Mouse (Mus musculus) v-Abl transformed pro-B cells (cell line): ENCODE results near the gene Ezh1.
"Not testable (repeated sequence)": the region's sequence is repeated elsewhere in the genome, so short reads cannot be mapped to it uniquely, and the experiment has no call there.

ENCODE experiments used
- in situ Hi-C, 2 experiments: fragments of 400-800 bp; cut with MboI; formaldehyde crosslinking; loops; one replicate each; pipeline ENCODE4 v1.15.1; 2025; ENCODE audit not compliant: unreplicated experiment in 2 of 2

The Ezh1 gene

DNA sequence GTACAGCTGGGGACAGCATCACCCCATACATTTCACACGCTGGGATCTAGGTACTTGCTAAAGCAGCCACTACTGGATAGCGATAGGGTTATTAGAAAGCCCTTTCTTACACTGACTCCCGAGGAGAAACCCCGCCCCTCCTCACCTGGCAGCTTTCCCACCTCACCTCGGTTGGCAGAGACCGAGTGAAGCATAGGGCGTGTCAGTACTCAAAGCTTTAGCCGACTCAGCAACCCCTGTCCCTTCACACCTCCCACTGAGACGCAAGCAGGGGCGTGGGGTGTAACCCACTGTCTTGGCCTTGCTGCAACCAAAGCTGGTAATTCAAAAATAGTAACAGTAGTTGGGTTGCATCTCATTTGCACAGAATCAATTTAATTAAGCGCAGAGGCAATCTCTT lies 53.2 kb downstream of the Ezh1 start:
- in situ Hi-C loops: loop anchor here (5.0 kb wide), 2 partner anchors 41 to 91 kb away; partner anchors contain the start of gene Coasy (in 1 of the 2)

DNA sequence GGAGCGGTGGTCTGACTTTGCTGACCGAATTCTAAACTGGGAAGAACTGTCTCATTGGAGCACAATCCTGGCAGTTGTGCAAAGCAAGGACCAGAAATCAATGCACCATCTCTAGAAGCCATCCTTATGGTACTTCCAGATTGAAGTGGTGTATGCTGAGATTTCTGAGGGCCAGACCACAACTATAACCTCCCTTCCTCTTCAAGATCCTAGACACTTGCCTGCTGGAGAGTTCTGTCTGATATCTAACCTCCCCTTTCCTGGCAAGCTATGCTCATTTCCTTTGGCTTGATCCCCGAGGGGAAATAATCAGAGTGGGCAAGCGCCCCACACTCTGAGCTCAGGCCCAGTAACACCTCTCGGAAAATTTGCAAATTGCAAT lies 53.8 kb downstream of the Ezh1 start:
- in situ Hi-C loops: loop anchor here (5.0 kb wide), 2 partner anchors 40 to 90 kb away; partner anchors contain the start of gene Coasy (in 1 of the 2)

GRCm38 (mm10) chr11:101171721-101172433 lies 54.4 kb downstream of the Ezh1 start:
- in situ Hi-C loops: loop anchor here (5.0 kb wide), 2 partner anchors 40 to 90 kb away; partner anchors contain the start of gene Coasy (in 1 of the 2)

DNA sequence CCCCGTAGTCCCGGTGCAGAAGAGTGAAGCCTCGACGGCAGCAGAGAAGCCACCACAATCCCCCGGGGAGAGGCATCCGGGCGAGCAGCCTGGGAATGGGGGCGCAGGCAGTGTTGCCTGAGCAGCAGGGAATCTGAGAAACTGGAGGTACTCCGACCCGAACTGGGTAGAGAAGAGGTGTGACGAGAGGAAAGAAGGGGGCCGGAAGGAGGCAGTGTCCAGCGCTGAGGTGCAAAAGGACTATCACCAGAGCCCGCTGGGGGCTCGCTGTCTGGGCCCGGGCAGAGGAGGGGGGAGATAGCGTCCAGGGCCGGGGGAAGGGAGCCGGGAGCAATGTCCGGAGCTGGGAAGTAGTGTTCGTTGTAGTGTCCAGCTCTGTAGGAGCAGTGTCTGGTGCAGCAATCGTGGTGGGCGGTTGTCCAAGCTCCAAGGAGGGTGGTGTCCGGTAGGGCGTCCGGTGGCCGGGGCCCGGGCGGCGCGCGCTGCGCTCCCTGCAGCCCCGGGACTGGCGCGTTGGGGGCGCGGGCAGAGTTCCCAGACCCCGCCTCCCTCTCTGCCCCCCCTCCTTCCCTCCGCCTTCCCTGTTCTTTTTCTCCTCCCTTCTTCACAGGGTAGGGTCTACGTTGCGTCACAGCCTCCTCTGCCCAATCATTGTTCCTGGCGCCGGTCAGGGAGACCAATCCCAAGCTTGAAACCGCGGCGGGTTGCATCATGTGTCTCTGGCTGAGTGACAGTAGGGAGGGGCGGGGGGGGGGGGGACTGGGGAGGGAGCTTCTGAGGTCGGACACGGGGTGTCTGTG lies 55.3 kb downstream of the Ezh1 start, which contains the start of gene Plekhh3:
Gene Plekhh3 (minus strand): TSS at position 541 of the 800 bp plus-strand sequence.
- in situ Hi-C loops: loop anchor here (5.0 kb wide), 2 partner anchors 39 to 89 kb away; partner anchors contain the start of gene Coasy (in 1 of the 2)

GRCm38 (mm10) chr11:101170354-101170810 lies 55.9 kb downstream of the Ezh1 start, which contains the start of gene Cntnap1:
Gene Cntnap1 (plus strand): TSS chr11:101170523.
- in situ Hi-C loops: loop anchor here (5.0 kb wide), 2 partner anchors 38 to 88 kb away; partner anchors contain the start of gene Coasy (in 1 of the 2)

DNA sequence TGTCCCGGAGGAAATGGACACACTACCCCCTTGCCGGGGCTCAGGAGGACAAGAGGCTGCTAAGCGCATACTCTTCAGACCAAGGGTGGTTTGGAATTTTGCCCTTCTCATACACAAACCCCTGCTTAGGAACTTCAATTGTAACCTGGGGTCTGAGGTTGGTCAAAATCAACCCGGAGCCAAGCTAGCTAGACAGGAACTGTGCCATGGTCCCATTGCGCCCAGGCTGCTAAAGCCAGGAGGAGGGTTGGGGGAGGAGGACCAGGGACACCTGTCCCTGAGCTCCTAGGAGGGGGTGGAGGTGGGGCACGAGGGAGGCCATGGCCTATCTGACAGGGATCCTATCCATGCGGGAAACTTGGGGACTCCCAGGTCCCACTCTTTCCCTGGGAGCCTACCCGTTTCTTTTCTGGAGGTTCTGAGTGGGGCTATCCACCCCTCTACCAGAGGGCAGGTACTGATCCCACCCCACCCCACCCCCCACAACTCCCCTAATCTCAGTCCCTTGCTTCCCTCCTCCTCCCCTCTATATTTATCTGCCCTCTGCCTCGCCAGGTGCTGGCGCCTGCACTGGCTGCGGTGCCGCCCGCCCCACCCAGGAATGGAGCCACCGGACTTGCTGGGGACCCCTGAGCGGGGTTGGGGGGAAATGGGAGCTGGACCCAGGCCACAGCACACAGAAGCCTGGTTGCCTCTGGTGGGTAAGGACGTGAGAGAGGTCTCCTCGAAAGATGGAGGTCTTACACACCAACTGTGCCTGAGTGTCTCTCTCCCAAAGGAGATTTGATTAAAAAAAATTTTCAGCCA lies 56.8 kb downstream of the Ezh1 start:
- in situ Hi-C loops: loop anchor here (5.0 kb wide), 2 partner anchors 37 to 87 kb away; partner anchors contain the start of gene Coasy (in 1 of the 2)

- in situ Hi-C loops: no loop called here
These were observed 57.8 kb downstream of the Ezh1 start for GRCm38 (mm10) chr11:101168301-101168980.

GRCm38 (mm10) chr11:101167963-101168300 lies 58.3 kb downstream of the Ezh1 start:
- in situ Hi-C loops: no loop called here

DNA sequence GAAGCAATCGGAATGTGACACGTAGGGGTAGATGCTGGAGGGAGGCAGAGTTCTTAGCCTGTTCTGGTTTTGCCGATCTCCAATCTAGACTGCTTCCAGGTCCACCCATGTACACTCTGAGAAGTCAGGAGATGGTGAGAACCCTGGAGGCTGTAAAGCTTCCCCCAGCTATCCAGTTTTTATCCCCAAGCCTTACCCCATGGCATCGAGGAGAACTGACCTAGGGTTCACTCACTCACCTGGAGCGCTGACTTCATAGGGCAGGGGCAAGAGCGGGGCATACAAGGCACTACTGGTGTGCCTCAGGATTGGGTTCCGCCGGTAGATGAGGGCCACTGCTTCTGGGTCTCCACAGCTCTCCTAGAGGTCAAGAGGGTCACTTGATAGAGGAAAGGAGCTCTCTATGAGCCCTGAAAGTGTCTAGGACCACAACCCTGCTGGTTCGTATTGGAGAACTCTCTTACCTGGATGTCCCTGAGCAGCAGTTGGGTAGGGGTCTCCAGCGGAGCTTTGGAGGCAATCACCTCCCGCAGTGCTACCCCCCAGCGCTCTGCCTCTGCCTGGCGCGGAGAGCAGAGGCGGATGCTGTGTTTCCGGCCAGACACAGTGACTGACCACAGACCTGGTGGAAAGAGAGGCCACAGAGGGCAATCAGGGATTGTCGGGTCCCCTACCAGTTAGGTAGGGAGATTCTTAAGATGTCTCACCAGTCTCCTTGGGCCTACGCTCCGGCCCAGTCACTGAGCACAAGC lies 58.9 kb downstream of the Ezh1 start:
- in situ Hi-C loops: no loop called here

- in situ Hi-C loops: no loop called here
These were observed 59.9 kb downstream of the Ezh1 start for GRCm38 (mm10) chr11:101166357-101166756.

- in situ Hi-C loops: no loop called here
These were observed 61.3 kb downstream of the Ezh1 start for GRCm38 (mm10) chr11:101164677-101165580.

DNA sequence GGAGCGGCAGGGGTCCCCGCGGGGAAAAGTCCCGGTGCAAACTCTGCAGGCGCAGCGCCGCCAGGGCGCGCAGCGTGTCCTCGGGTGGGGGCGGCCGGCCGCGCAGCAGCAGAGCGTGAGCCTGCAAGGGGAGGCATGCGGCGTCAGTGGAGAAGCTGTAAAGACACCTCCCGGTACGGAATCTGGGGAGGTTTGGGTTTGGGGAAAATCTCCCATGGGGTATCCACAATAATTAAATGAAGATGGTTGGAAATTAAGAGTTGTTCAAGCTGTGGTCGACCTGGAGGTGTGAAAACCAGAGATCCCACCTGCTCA lies 62.0 kb downstream of the Ezh1 start:
- in situ Hi-C loops: no loop called here

- in situ Hi-C loops: no loop called here
These were observed 62.5 kb downstream of the Ezh1 start for GRCm38 (mm10) chr11:101163476-101164350.

DNA sequence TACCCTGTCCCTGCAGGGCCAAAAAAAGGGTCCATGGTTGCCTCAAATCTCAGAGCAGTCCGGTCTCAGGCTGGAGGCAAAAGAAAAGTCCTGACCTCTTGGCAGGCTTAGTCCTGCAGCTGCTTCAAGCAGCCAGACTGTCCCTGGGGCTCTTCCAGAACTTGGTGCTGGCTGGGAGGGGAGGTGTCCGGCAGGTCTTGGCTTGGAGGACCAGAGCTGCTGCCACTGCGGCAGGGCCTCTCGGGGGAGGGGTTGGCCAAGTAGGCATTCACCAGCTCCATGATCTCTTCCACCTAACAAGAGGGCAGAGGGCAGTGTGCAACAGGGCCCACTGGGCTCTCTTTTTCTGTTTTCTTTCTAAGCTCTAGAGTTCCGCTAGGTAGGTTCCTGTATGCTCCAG lies 63.5 kb downstream of the Ezh1 start:
- in situ Hi-C loops: no loop called here

DNA sequence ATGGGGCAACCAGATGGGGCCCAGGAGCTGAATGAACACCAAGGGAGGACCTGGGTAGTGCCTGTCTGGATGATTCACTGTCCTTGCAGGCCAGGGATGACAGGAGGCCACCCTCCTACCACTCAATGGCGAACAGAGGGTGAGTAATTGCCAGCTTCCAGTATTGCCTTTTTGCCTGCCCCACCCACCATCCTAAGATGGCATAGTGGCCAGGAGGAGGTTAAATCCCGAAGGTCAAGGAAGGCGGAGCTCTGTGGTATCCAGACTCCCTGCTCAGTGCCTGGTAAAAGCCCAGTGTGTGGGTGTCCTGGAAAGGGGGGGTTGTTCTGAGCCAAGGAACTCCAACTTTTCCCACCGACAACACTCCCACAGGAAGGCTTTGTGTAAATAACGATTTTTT lies 64.0 kb downstream of the Ezh1 start:
- in situ Hi-C loops: no loop called here

DNA sequence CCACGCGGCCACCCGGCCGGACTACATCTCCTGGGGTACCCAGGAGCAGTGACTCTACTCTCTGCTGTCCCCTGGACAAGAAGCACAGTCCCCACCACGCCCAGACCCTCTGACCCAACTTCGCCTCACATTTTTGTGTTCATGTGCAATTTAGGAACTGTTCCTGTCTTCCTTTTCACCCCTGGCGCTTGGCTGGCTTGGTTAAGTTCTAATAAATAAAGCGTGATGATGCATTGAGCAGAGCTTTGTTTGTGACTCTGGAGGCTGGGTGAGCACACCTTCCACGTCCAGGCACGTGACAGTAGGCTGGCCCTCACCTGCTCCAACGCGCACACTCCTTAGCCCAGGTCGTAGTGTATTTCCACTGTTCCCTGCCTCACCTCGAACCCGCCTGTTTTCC lies 64.7 kb downstream of the Ezh1 start:
- in situ Hi-C loops: no loop called here

DNA sequence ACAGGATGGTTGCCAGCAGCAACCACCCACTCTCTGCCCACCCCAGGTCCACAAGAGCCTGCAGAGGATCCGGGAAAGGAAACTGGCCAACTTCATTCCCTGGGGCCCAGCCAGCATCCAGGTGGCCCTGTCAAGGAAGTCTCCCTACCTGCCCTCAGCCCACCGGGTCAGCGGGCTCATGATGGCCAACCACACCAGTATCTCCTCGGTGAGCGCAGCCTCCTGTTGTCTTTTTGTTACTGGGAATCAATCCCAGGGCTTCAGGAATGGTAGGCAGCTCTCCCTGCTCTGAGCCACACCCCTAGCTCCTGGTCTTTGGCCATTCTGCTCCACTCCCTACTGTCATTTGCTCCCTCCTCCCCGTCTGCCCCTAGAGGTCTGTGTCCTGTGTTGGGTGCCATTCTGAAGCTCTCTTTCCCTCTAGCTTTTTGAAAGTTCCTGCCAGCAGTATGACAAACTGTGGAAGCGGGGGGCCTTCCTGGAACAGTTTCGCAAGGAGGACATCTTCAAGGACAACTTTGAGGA lies 65.2 kb downstream of the Ezh1 start:
- in situ Hi-C loops: not testable (repeated sequence)
